Mouse (Mus musculus) neural tube, embryonic 11.5 days (tissue): ENCODE measurements around the gene Fam172a. TPM values are rescaled to one million over a fixed set of nuclear protein-coding genes. Genes with fewer than 3 reads are reported as not detected.

Source experiments
- ATAC-seq: fragments of 200-750 bp; cut with Nextera tagmentation; 2 replicates; pipeline ENCODE4 v1.8.0; 2017; ENCODE audit warnings: moderate number of reproducible peaks, mild to moderate bottlenecking, moderate TSS enrichment, moderate library complexity; ENCODE audit not compliant: insufficient read depth, low FRiP score, low TSS enrichment
- DNase-seq: peaks from one replicate; pipeline ENCODE4 v3.0.0-alpha.2; 2015; ENCODE audit warnings: low spot score
- H3K27ac ChIP-seq: fragments of 300-500 bp; sonication (generic); 2 replicates; pipeline ENCODE4 v1.5.1; 2014; ENCODE audit warnings: low read depth, mild to moderate bottlenecking, low read length
- H3K27me3 ChIP-seq: fragments of 300-500 bp; sonication (generic); 2 replicates; pipeline ENCODE4 v1.6.1; 2014; ENCODE audit warnings: mild to moderate bottlenecking, low read length, mixed read lengths; ENCODE audit not compliant: control insufficient read depth, insufficient read depth
- H3K36me3 ChIP-seq: fragments of 300-500 bp; sonication (generic); 2 replicates; pipeline ENCODE4 v1.6.1; 2014; ENCODE audit warnings: mild to moderate bottlenecking, low read length, moderate library complexity, mixed read lengths; ENCODE audit not compliant: control insufficient read depth, insufficient read depth
- H3K4me1 ChIP-seq: fragments of 300-500 bp; sonication (generic); 2 replicates; pipeline ENCODE4 v1.6.1; 2014; ENCODE audit warnings: low read length, mixed read lengths; ENCODE audit not compliant: control insufficient read depth, insufficient read depth
- H3K4me2 ChIP-seq: fragments of 300-500 bp; sonication (generic); 2 replicates; pipeline ENCODE4 v1.6.1; 2014; ENCODE audit warnings: low read depth, mild to moderate bottlenecking, moderate library complexity
- H3K4me3 ChIP-seq: fragments of 300-500 bp; sonication (generic); 2 replicates; pipeline ENCODE4 v1.5.1; 2014; ENCODE audit warnings: low read depth, low read length
- H3K9ac ChIP-seq: fragments of 300-500 bp; sonication (generic); 2 replicates; pipeline ENCODE4 v1.6.1; 2014; ENCODE audit warnings: mild to moderate bottlenecking, low read length
- H3K9me3 ChIP-seq: fragments of 300-500 bp; sonication (generic); 2 replicates; pipeline ENCODE4 v1.6.1; 2016; ENCODE audit warnings: low read length; ENCODE audit not compliant: control insufficient read depth
- WGBS: fragments of 180-500 bp; shearing (Covaris S2); extraction: QIAGEN DNeasy Blood & Tissue Kit; methylation state at CpG from one replicate; pipeline ENCODE4 v1.1.7; 2014; 5-methylcytosine and 5-hydroxymethylcytosine counted together
- polyA plus RNA-seq: library from polyadenylated mRNA; unstranded; fragments of >200 nt; fragmentation: Nextera tagmentation; extraction: Ambion mirVana; gene quantifications from 2 replicates; pipeline ENCODE4 v1.2.1, GENCODE M21; 2014

Fam172a gene
- polyA plus RNA-seq, 1 experiment from 2014 or later: 38.4 TPM

DNA sequence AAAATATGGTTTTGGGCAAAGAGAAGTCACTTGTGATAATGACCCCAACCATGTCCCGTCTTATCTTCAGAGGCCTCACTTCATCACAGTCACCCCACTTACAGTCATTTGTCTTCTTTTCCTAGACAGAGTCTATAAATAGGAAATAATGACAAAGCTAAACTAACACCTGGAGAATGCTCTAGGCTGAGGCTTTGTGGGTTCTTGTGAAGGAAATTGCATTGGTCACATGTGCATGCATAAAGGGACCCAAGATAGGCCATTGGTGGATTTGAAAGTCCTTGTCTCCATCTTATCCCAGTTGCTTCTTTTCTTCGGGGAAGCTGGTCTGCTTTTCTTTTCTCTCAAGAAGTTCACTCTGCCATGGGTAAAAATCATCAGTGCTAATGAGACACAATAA lies 400.5 kb downstream of the Fam172a start:
- H3K9me3 ChIP-seq: no peaks in the 10 kb centered on the region
- no peak overlapping the region for H3K4me2 ChIP-seq
- 78% methylated on average over 2 of the region's 2 CpGs for WGBS
- H3K4me3 ChIP-seq: no peak overlapping the region
- H3K27ac ChIP-seq: no peak overlapping the region
- no peaks in the 10 kb centered on the region for H3K4me1 ChIP-seq
- no peaks in the 10 kb centered on the region for H3K36me3 ChIP-seq
- H3K27me3 ChIP-seq: no peaks in the 10 kb centered on the region
- DNase-seq (no peak), ATAC-seq (no peak)
- H3K9ac ChIP-seq: no peak overlapping the region

GRCm38 (mm10) chr13:78104851-78105250 lies 403.0 kb downstream of the Fam172a start:
- WGBS: 80% methylated on average over 3 of the region's 3 CpGs
- no peak overlapping the region for H3K9ac ChIP-seq
- no peaks in the 10 kb centered on the region for H3K9me3 ChIP-seq
- H3K4me1 ChIP-seq: no peaks in the 10 kb centered on the region
- no peak overlapping the region for H3K4me3 ChIP-seq
- H3K27me3 ChIP-seq: no peaks in the 10 kb centered on the region
- no peak overlapping the region for H3K27ac ChIP-seq
- no peak for ATAC-seq
- H3K4me2 ChIP-seq: no peak overlapping the region
- H3K36me3 ChIP-seq: no peaks in the 10 kb centered on the region
- DNase-seq: no peak

- DNase-seq (no peak), ATAC-seq (no peak)
- H3K9ac ChIP-seq: no peak overlapping the region
- no peak overlapping the region for H3K4me3 ChIP-seq
- WGBS: 77% methylated on average over 4 of the region's 4 CpGs
- no peaks in the 10 kb centered on the region for H3K4me1 ChIP-seq
- no peaks in the 10 kb centered on the region for H3K9me3 ChIP-seq
- no peaks in the 10 kb centered on the region for H3K27me3 ChIP-seq
- H3K4me2 ChIP-seq: no peak overlapping the region
- no peak overlapping the region for H3K27ac ChIP-seq
- no peaks in the 10 kb centered on the region for H3K36me3 ChIP-seq
Observed at GRCm38 (mm10) chr13:78110648-78111047, 408.8 kb downstream of the Fam172a start.

GRCm38 (mm10) chr13:78113978-78114377 lies 412.1 kb downstream of the Fam172a start:
- Histone ChIP-seq H3K27ac (no peak overlapping the region), H3K4me3 (no peak overlapping the region), H3K4me1 (no peaks in the 10 kb centered on the region), H3K36me3 (no peaks in the 10 kb centered on the region), H3K9me3 (no peaks in the 10 kb centered on the region), H3K9ac (no peak overlapping the region), H3K4me2 (no peak overlapping the region), H3K27me3 (no peaks in the 10 kb centered on the region)
- DNase-seq (no peak), ATAC-seq (no peak)
- WGBS: 91% methylated on average over 4 of the region's 4 CpGs

DNA sequence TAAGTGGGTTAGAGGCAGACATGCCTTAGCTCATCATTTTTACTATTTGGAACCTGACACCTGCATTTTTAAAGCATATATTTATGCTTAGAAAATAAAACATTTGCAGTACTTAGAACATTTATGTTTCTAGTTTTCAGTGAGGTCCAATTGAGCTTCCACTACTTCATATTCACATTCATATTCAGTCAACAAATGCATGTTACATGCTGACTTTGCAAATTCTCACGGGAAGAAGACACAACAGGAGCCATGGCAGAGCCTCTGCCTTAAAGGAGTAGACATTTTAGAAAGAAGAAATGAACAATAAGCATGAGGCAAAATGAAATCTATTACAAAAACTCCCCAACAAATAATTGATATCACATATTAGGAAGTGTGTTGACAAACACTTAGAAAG lies 416.9 kb downstream of the Fam172a start:
- no peaks in the 10 kb centered on the region for H3K27me3 ChIP-seq
- WGBS: 94% methylated on average over 1 of the region's 1 CpGs
- H3K4me2 ChIP-seq: no peak overlapping the region
- DNase-seq (no peak), ATAC-seq (no peak)
- H3K4me3 ChIP-seq: no peak overlapping the region
- no peaks in the 10 kb centered on the region for H3K9me3 ChIP-seq
- H3K27ac ChIP-seq: no peak overlapping the region
- H3K36me3 ChIP-seq: no peaks in the 10 kb centered on the region
- no peaks in the 10 kb centered on the region for H3K4me1 ChIP-seq
- H3K9ac ChIP-seq: no peak overlapping the region

DNA sequence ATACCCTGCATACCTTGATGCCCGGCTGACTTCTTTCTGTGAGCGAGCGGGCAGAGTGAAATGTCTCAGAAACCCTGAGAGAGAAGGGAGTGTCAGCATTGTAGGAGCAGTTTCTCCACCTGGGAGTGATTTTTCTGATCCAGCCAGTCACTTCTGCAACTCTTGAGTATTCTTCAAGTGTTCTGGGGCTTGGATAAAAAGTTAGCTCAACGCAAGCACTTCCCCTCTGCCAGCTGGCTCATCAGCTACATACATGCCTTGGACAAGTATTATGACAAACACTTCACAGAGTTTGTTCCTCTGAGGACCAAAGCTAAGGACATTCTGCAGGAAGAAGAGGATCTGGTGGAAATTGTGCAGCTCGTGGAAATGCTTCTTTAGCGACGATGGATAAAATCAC lies 420.2 kb downstream of the Fam172a start:
- no peak overlapping the region for H3K27ac ChIP-seq
- no peak overlapping the region for H3K9ac ChIP-seq
- no peaks in the 10 kb centered on the region for H3K27me3 ChIP-seq
- 93% methylated on average over 7 of the region's 7 CpGs for WGBS
- no peak for ATAC-seq
- no peaks in the 10 kb centered on the region for H3K36me3 ChIP-seq
- no peak for DNase-seq
- H3K4me2 ChIP-seq: no peak overlapping the region
- H3K9me3 ChIP-seq: no peaks in the 10 kb centered on the region
- H3K4me1 ChIP-seq: no peaks in the 10 kb centered on the region
- H3K4me3 ChIP-seq: no peak overlapping the region

GRCm38 (mm10) chr13:78123911-78124426 lies 422.1 kb downstream of the Fam172a start:
- H3K4me1 ChIP-seq: no peaks in the 10 kb centered on the region
- no peaks in the 10 kb centered on the region for H3K9me3 ChIP-seq
- 89% methylated on average over 4 of the region's 4 CpGs for WGBS
- H3K27ac ChIP-seq: no peak overlapping the region
- no peak overlapping the region for H3K9ac ChIP-seq
- H3K36me3 ChIP-seq: no peaks in the 10 kb centered on the region
- H3K4me2 ChIP-seq: no peak overlapping the region
- DNase-seq: no peak
- H3K27me3 ChIP-seq: no peaks in the 10 kb centered on the region
- ATAC-seq: no peak
- no peak overlapping the region for H3K4me3 ChIP-seq

GRCm38 (mm10) chr13:78157465-78157864 lies 455.6 kb downstream of the Fam172a start:
- Histone ChIP-seq H3K27me3 (0 out of 2 replicates have a peak, but pooled peaks cover 2% of the 10 kb centered on the region), H3K4me3 (no peak overlapping the region), H3K9ac (no peak overlapping the region), H3K27ac (no peak overlapping the region), H3K4me1 (no peaks in the 10 kb centered on the region), H3K4me2 (no peak overlapping the region), H3K36me3 (no peaks in the 10 kb centered on the region), H3K9me3 (no peaks in the 10 kb centered on the region)
- WGBS: 79% methylated on average over 5 of the region's 5 CpGs
- DNase-seq (no peak), ATAC-seq (no peak)

DNA sequence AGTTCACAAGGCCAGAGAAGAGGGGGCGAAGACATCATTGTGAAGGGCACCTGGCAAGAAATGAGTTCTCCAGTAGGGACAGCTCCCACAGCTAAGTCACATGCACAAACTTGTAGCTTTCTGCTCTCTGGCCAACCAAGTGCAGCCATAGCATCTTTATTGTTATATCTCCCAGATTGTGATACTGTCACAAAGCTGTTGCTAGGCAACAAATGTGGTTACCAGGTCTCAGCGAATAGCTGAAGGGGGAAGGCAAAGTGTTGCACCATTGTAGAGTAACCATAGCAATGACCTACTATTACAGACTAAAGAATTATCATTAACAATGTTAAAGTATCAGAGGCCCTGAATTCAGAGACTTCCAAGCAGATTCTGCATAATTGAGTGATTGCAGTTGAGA lies 460.3 kb downstream of the Fam172a start:
- no peak overlapping the region for H3K4me2 ChIP-seq
- no peaks in the 10 kb centered on the region for H3K4me1 ChIP-seq
- peak; percentile 56 for ATAC-seq
- no peak overlapping the region for H3K27ac ChIP-seq
- H3K9ac ChIP-seq: no peak overlapping the region
- WGBS: 35% methylated on average over 2 of the region's 2 CpGs
- peaks cover 11% of the 10 kb centered on the region for H3K27me3 ChIP-seq
- DNase-seq: peak; percentile 56
- H3K9me3 ChIP-seq: no peaks in the 10 kb centered on the region
- H3K4me3 ChIP-seq: no peak overlapping the region
- no peaks in the 10 kb centered on the region for H3K36me3 ChIP-seq
